Mouse (Mus musculus) kidney, postnatal 14 days (tissue): Measurements from ENCODE around the gene Adam12.
A peak's percentile ranks its signal among the peaks of the same experiment; 100 is the strongest.
"Not testable (repeated sequence)": the region's sequence is repeated elsewhere in the genome, so short reads cannot be mapped to it uniquely, and the experiment has no call there.

Experiments used
- DNase-seq: peaks from one replicate; pipeline ENCODE4 v3.0.0; 2022; ENCODE audit warnings: mixed read lengths

Adam12 gene

DNA sequence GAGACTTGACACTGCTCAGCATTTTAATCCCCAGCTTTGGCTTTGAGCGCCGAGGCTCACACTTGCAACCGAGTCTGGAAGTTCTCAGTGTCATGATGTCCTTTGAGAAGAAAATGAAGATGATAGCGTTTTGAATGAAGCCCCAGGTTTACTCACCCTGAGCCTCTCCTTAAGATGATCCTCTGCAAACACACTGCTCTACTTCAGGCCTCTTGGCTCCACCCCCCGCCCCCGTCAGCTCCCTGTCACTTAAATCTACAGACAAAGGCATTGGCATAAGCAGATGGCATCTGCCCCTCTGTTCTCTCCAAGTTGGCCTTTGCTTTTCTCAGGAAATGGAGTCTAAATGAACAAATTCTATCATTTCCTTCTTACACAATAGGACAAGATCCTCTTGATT is 308.0 kb downstream of the Adam12 start:
- DNase-seq = no peak

DNA sequence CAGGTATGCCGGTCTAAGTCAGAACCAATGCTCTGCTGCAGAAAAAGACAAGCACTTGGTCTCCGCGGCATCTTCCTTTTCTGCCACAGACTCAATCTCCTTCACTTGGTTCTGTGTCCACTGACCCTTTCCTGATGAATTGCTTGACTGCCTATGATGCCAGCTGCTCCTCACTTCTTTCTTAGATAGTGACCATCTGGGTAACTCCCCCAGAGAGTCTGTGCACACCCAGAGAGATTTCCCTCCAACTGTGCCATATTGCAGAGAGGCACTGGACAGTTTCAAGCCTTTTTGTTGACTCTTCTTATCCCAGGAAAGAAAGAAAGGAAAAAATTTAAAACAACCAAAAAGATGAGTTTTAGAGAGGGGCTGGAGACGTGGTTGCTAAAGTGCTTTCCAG is 310.7 kb downstream of the Adam12 start:
- DNase-seq = no peak

DNA sequence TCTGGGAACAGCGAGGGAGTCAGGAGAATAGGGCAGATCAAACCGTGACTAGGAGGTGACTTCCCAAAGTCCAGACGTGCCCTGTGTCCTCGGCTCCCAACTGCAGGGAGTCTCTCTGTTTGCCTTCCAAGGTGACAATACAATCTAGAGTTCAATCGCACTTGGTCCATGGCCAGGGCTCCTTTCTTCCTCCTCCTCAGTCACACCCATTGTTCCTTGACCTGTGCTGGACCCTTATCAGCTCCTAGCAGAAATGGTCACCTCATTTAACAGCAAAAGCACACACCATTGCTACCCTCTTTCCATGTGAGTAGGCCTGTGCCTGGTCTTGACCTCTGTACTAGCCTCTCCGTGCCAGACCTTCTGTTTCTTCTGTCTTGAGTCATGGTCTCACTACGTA is 311.2 kb downstream of the Adam12 start:
- no peak for DNase-seq

DNA sequence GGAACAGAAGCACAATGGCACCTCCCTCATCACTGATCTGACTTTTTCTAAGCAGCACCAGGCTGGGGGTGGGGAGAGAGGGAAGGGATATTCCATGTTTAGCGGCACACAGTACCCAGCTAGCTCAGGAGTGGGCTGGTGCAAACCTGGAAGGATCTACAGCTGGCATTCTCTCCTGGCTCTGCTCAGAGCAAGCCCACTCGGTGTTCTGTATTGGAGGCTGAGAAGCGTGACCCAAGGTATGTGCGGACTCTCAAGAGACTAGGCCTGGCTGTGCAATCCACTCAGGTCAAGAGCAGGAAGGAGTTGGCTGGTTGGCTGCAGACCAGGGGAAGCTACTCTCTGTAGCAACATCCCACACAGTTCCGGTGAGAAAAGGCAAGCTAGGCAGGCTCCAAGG is 312.0 kb downstream of the Adam12 start:
- peak; percentile 36 for DNase-seq

DNA sequence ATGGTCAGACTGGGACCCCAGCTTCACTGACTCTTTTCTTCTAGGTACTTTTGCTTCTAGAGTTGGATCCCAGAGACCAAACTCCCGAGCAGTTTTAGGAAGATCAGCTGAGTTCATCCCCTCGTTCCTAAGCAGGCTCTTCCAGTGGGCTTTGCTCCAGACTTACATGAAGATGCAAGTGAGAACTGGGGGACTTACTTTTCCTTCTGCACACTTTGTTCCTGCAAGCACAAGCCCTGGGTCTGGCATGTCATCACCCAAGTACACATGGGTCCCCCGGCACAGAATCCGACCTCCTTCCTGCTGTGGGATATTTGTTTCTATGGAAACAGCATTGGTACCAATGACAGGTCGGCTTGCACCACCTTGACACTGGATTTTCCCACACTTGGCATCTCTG is 312.6 kb downstream of the Adam12 start:
- no peak for DNase-seq

GRCm38 (mm10) chr7:133916230-133916629 is 315.7 kb downstream of the Adam12 start:
- DNase-seq = no peak

DNA sequence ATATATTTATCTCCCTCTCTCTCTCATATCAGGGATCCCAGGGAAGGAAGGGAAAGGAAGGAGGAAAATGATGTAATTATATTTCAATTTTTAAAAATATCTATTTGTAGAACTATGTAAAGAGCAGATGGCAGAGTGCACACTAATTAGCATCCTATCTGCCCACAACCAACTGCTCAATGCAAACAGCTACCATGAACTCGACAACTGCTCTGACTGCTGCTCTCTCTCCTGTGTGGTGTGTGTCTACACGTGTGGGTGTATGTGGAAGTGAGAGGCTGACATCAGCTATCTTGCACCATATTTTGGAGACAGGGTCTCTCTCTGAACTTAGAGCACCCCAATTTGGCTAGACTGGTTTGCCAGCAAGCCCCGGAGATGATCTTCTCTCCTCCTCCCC is 320.1 kb downstream of the Adam12 start:
- no peak for DNase-seq

GRCm38 (mm10) chr7:133909833-133910375 is 322.0 kb downstream of the Adam12 start:
- DNase-seq = no peak

GRCm38 (mm10) chr7:133908966-133909365 is 323.0 kb downstream of the Adam12 start:
- DNase-seq = no peak

GRCm38 (mm10) chr7:133899391-133899790 is 332.6 kb downstream of the Adam12 start:
- DNase-seq = no peak

DNA sequence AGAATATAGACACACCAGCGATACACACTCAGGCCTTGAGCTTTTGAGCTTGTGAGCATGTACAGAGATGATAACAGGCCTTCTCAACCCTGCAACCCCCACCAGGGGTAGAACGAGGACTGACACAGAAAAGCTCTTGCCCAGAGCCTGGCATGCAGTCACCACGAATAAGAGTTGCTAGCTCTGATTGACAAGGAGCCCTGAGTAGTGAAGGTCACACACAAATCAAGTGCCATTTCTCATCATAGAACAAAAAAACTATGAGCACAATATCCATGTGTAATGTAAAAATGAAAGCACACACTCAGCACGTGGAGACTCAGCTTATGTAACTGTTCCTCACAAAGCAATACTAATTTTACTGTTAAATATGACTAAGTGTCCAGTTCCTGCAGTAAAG is 340.1 kb downstream of the Adam12 start:
- DNase-seq = no peak

DNA sequence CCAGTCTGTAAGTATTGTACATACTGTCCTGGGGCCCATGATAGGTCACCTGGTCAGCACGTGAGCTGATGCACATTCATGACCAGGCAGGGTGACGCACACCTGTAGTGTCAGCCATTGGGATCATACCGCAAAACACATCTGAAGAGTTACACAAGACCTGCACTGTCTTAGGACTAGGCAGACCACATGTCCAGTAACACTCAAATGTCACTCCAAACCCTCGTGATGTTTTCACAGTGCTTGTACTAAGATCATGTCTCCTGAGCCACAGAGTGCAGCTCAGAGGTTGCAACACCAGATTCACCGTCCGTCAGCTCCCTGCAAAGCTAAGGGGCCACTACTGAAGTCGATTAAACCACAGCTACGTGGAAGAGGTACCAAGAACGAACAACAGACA is 340.6 kb downstream of the Adam12 start:
- DNase-seq = no peak

DNA sequence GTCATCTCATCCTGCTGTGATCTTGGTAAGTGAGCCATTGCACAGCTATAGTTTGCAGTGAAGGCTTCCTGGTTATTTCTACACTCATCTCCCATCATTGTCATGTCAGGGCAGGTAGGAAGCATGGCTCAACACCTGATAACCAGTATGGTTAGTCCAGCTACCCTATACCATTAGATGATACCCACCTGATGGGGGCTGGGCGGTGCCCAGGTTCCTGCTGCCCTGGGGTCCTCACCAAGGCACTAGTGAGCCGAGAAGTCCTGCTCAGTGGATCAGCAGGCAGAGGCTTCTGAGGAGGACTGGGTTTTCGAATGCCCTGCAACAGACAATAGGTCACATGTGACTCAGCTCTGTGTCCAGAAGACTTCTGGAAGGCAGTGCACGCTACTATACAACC is 342.0 kb downstream of the Adam12 start:
- DNase-seq = no peak

GRCm38 (mm10) chr7:133888926-133889920 is 342.7 kb downstream of the Adam12 start:
- DNase-seq = no peak

GRCm38 (mm10) chr7:133884759-133885431 is 347.1 kb downstream of the Adam12 start:
- DNase-seq = not testable (repeated sequence)

- no peak for DNase-seq
Observed at GRCm38 (mm10) chr7:133879761-133880160, 352.2 kb downstream of the Adam12 start.

GRCm38 (mm10) chr7:133876646-133877342 is 355.2 kb downstream of the Adam12 start:
- no peak for DNase-seq

- DNase-seq = no peak
Observed at GRCm38 (mm10) chr7:133876139-133876538, 355.8 kb downstream of the Adam12 start.

DNA sequence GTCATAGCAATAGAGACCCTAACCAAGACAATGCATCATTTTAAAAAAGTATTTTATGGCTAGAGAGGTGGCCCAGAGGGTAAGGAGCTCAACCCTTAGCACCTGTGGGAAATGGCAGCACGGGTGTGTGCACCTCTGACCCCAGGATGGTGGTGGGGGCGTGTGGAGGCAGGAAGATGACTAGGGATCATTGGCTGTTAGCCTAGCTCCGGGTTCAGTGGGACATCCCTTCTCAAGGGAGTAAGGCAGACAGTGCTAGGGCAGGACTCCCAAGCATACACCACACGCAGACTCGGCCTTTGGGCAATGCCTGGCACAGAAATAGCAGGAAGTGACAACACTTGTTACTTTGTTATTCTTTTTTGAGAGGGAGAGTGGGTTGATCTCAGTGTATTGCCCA is 359.2 kb downstream of the Adam12 start:
- no peak for DNase-seq

- DNase-seq = no peak
Observed at GRCm38 (mm10) chr7:133870265-133870664, 361.7 kb downstream of the Adam12 start.

- DNase-seq = no peak
Observed at GRCm38 (mm10) chr7:133863684-133864083, 368.3 kb downstream of the Adam12 start.

- no peak for DNase-seq
Observed at GRCm38 (mm10) chr7:133863151-133863550, 368.8 kb downstream of the Adam12 start.

DNA sequence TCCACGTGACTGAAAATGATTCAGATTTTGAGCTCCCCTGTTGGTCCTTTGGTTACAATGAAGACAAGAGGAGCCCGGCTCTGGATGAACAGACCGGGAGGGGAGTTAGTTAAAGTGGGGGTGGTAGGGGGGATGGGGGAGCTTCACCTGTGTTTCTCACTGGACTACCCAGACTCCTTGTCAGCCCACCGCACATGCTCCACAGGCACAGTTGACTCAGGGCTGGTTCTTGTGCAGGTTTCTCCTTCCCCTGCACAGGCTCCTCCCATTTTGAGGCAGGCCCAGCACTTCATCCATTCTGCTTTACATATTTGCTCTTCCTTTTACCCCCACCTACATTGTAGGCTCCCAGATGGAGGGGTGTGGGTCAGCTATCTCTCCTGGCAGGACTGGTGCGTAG is 369.2 kb downstream of the Adam12 start:
- DNase-seq = no peak
